Comparison of ENCODE assay signal across 9 mouse cellular contexts in the genomic region with DNA sequence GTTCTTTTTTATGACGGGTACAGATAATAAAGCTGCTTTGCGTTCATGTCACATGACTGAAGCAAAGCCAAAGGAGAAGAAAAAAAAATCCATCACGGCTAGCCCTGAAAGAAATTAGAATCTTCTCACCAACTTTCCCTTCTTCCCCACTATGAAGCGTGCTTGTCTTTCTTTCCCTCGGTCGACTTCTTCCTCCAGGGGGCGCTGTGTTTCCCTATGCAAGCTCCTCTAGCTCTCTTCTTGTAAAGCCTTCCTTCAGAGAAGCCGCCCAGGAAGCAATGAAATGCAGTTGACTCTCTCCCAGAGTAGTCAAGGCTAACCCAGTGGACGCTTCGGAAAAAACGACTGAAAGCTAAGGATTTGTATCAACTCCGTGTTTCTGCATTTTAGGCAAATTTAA.
DNase-seq lines count a peak whose midpoint lies in the region; ATAC-seq lines count a peak whose summit lies in the region.
"Had no signal": no experiment of that assay in that cellular context is flagged by ENCODE, and none has a peak within 500 bp of the region (broad histone marks: within the 10 kb centered on the region; RNA-seq: fewer than 3 reads in every experiment).

No protein-coding gene starts in this region.

- peak; percentile 38 for DNase-seq in hindbrain, embryonic 10.5 days (ENCODE audit: low spot score)
- peak; percentile 37 to 80 for DNase-seq in spleen, postnatal 10 days (ENCODE audit: low spot score in 2 of 2)
- no peak for DNase-seq in spleen, adult 12 weeks (ENCODE audit: low spot score)
- peak; percentile 38 to 68 for DNase-seq in cerebellum, postnatal 25 days
- peak; percentile 52 for DNase-seq in lung, postnatal 14 days
- no peak for DNase-seq in heart, adult 9 months (ENCODE audit: low spot score in 2 of 2)

- no peak for ATAC-seq in hindbrain, embryonic 16.5 days
- ATAC-seq in activated CD4-positive, CD25-positive, alpha-beta regulatory T cell, adult 4 months, result no peak

- no peaks in the 10 kb centered on the region for H3K27me3 ChIP-seq in hindbrain, embryonic 10.5 days (ENCODE audit: insufficient read depth, poor library complexity, severe bottlenecking)
- H3K27me3 ChIP-seq in hindbrain, embryonic 16.5 days (replicated peaks; ENCODE audit: control insufficient read depth, insufficient read depth, low read length), result no peaks in the 10 kb centered on the region
- H3K27me3 ChIP-seq: embryonic facial prominence, embryonic 15.5 days had no signal

- no peak overlapping the region for H3K27ac ChIP-seq in hindbrain, embryonic 10.5 days
- H3K27ac ChIP-seq in hindbrain, embryonic 16.5 days (ENCODE audit: low read depth, low read length), result no peak overlapping the region
- H3K27ac ChIP-seq: embryonic facial prominence, embryonic 15.5 days had no signal

- H3K4me2 ChIP-seq in hindbrain, embryonic 16.5 days (ENCODE audit: low read length), result no peak overlapping the region
- H3K4me2 ChIP-seq: embryonic facial prominence, embryonic 15.5 days had no signal

- H3K9me3 ChIP-seq in hindbrain, embryonic 10.5 days, result no peaks in the 10 kb centered on the region
- no peaks in the 10 kb centered on the region for H3K9me3 ChIP-seq in hindbrain, embryonic 16.5 days (ENCODE audit: control insufficient read depth, low read length)
- H3K9me3 ChIP-seq: embryonic facial prominence, embryonic 15.5 days had no signal

- H3K4me1 ChIP-seq in hindbrain, embryonic 10.5 days (replicated peaks), result 0 out of 2 replicates have a peak, but pooled peaks cover 3% of the 10 kb centered on the region
- no peaks in the 10 kb centered on the region for H3K4me1 ChIP-seq in hindbrain, embryonic 16.5 days (ENCODE audit: control insufficient read depth, insufficient read depth, low read depth, low read length)
- H3K4me1 ChIP-seq: embryonic facial prominence, embryonic 15.5 days had no signal

- peaks cover 8% of the 10 kb centered on the region for H3K36me3 ChIP-seq in hindbrain, embryonic 10.5 days
- no peaks in the 10 kb centered on the region for H3K36me3 ChIP-seq in hindbrain, embryonic 16.5 days (ENCODE audit: control insufficient read depth, insufficient read depth, low read length)
- H3K36me3 ChIP-seq: embryonic facial prominence, embryonic 15.5 days had no signal

- no peak overlapping the region for H3K9ac ChIP-seq in hindbrain, embryonic 16.5 days (ENCODE audit: low read depth, low read length)
- H3K9ac ChIP-seq: embryonic facial prominence, embryonic 15.5 days had no signal

- H3K4me3 ChIP-seq in hindbrain, embryonic 10.5 days, result no peak overlapping the region
- H3K4me3 ChIP-seq in hindbrain, embryonic 16.5 days (ENCODE audit: low read length), result no peak overlapping the region
- H3K4me3 ChIP-seq: embryonic facial prominence, embryonic 15.5 days had no signal

- WGBS in hindbrain, embryonic 10.5 days, result 58% methylated on average over 12 of the region's 12 CpGs
- 58% methylated on average over 12 of the region's 12 CpGs for WGBS in hindbrain, embryonic 16.5 days

Comparison
In these comparisons a context has a peak if more than half of its experiments do, and no peak if none do; other contexts are left out.
1. DNase-seq: peak in hindbrain, embryonic 10.5 days (single experiment), spleen, postnatal 10 days (2 of 2), cerebellum, postnatal 25 days (2 of 2) and lung, postnatal 14 days (single experiment); none in spleen, adult 12 weeks (single experiment) and heart, adult 9 months (0 of 2).